Mouse (Mus musculus): ENCODE measurements around the gene Yipf2. TPM values are rescaled to one million over a fixed set of nuclear protein-coding genes. Genes with fewer than 3 reads are reported as not detected.

Yipf2 gene
- polyA plus RNA-seq, 1 experiment from 2014 or later, result 30.2 TPM

GRCm38 (mm10) chr9:21626571-21626970 lies 33.9 kb upstream of the Yipf2 start:
- H3K27me3 ChIP-seq (ENCODE audit: insufficient read depth, low read length), result no peaks in the 10 kb centered on the region
- no peak overlapping the region for H3K9ac ChIP-seq (ENCODE audit: low read depth, low read length)
- no peaks in the 10 kb centered on the region for H3K36me3 ChIP-seq (ENCODE audit: insufficient read depth, low read length)
- H3K9me3 ChIP-seq (replicated peaks; ENCODE audit: low read length), result no peaks in the 10 kb centered on the region
- no peaks in the 10 kb centered on the region for H3K4me1 ChIP-seq (replicated peaks; ENCODE audit: insufficient read depth, low read length)
- no peak overlapping the region for H3K4me2 ChIP-seq (ENCODE audit: low read length)
- H3K4me3 ChIP-seq (replicated peaks; ENCODE audit: low read depth, low read length), result no peak overlapping the region
- ATAC-seq (replicated peaks; ENCODE audit: low FRiP score, low read depth) (no peak), DNase-seq (ENCODE audit: low spot score) (no peak)
- TF ChIP-seq CTCF (IDR thresholded peaks at IDR 0.05; ENCODE audit: low read depth), result peak; percentile 64
- no peak overlapping the region for H3K27ac ChIP-seq

- Histone ChIP-seq H3K9me3 (replicated peaks; ENCODE audit: low read length) (no peaks in the 10 kb centered on the region), H3K4me3 (replicated peaks; ENCODE audit: low read depth, low read length) (no peak overlapping the region), H3K9ac (ENCODE audit: low read depth, low read length) (no peak overlapping the region), H3K27ac (no peak overlapping the region), H3K4me2 (ENCODE audit: low read length) (no peak overlapping the region), H3K36me3 (ENCODE audit: insufficient read depth, low read length) (no peaks in the 10 kb centered on the region), H3K27me3 (ENCODE audit: insufficient read depth, low read length) (no peaks in the 10 kb centered on the region), H3K4me1 (replicated peaks; ENCODE audit: insufficient read depth, low read length) (no peaks in the 10 kb centered on the region)
- no peak for DNase-seq (ENCODE audit: low spot score)
- ATAC-seq (replicated peaks; ENCODE audit: low FRiP score, low read depth), result peak; percentile 57
- 80% methylated on average over 10 of the region's 10 CpGs for WGBS
- no peak for TF ChIP-seq CTCF (IDR thresholded peaks at IDR 0.05; ENCODE audit: low read depth)
These were observed 33.0 kb upstream of the Yipf2 start for GRCm38 (mm10) chr9:21625342-21626339.

DNA sequence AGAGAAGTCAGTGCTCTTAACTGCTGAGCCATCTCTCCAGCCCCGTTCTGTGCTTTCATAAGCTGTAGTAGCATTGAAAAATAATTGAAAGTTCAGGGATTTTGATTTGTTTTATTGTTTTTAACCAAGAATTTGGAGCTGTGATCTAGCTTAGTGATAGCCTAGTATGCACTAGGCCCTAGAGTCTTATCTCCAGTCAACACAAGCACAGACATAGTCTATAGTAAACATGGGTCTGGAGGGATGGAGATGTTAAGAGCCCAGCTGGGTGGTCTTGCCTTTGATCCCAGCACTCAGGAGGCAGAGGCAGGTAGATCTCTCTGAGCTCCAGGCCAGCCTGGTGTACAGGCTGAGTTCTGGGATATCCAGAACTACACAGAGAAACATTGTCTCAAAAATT lies 30.0 kb upstream of the Yipf2 start:
- Histone ChIP-seq H3K4me1 (replicated peaks; ENCODE audit: insufficient read depth, low read length) (peaks cover 5% of the 10 kb centered on the region), H3K27ac (no peak overlapping the region), H3K9ac (ENCODE audit: low read depth, low read length) (no peak overlapping the region), H3K9me3 (replicated peaks; ENCODE audit: low read length) (no peaks in the 10 kb centered on the region), H3K4me2 (ENCODE audit: low read length) (no peak overlapping the region), H3K27me3 (ENCODE audit: insufficient read depth, low read length) (no peaks in the 10 kb centered on the region), H3K36me3 (ENCODE audit: insufficient read depth, low read length) (no peaks in the 10 kb centered on the region), H3K4me3 (replicated peaks; ENCODE audit: low read depth, low read length) (no peak overlapping the region)
- no peak for DNase-seq (ENCODE audit: low spot score)
- no peak for TF ChIP-seq CTCF (IDR thresholded peaks at IDR 0.05; ENCODE audit: low read depth)
- ATAC-seq (replicated peaks; ENCODE audit: low FRiP score, low read depth), result no peak
- WGBS, result 95% methylated on average over 1 of the region's 1 CpGs

DNA sequence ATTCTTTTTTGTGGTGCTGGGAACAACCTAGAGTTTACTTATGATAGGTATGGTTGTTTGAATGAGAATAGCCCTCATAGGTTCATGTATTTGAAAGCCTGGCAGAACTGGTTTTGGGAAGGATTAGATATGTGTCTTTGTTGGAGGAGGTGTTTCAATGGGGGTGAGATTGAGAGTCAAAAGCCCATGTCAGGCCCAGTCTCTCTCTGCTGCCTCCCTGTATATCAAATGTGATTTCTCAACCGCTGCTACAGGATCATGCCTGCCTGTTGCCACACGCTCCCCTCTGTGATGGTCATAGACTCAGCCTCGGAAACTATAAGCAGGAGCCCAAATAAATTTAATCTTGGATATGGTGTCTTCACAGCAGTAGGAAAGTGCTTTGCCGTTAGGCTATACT lies 27.6 kb upstream of the Yipf2 start:
- H3K27me3 ChIP-seq (ENCODE audit: insufficient read depth, low read length), result no peaks in the 10 kb centered on the region
- H3K9ac ChIP-seq (ENCODE audit: low read depth, low read length), result no peak overlapping the region
- ATAC-seq (replicated peaks; ENCODE audit: low FRiP score, low read depth) (no peak), DNase-seq (ENCODE audit: low spot score) (no peak)
- no peak overlapping the region for H3K4me2 ChIP-seq (ENCODE audit: low read length)
- no peaks in the 10 kb centered on the region for H3K9me3 ChIP-seq (replicated peaks; ENCODE audit: low read length)
- H3K4me3 ChIP-seq (replicated peaks; ENCODE audit: low read depth, low read length), result no peak overlapping the region
- no peaks in the 10 kb centered on the region for H3K36me3 ChIP-seq (ENCODE audit: insufficient read depth, low read length)
- 81% methylated on average over 4 of the region's 4 CpGs for WGBS
- peaks cover 10% of the 10 kb centered on the region for H3K4me1 ChIP-seq (replicated peaks; ENCODE audit: insufficient read depth, low read length)
- TF ChIP-seq CTCF (IDR thresholded peaks at IDR 0.05; ENCODE audit: low read depth), result no peak
- no peak overlapping the region for H3K27ac ChIP-seq

GRCm38 (mm10) chr9:21617066-21617465 lies 24.4 kb upstream of the Yipf2 start:
- Histone ChIP-seq H3K9ac (ENCODE audit: low read depth, low read length) (peak overlapping the region; percentile 78), H3K27me3 (ENCODE audit: insufficient read depth, low read length) (no peaks in the 10 kb centered on the region), H3K4me1 (replicated peaks; ENCODE audit: insufficient read depth, low read length) (peaks cover 10% of the 10 kb centered on the region), H3K4me3 (replicated peaks; ENCODE audit: low read depth, low read length) (peak overlapping the region; percentile 71), H3K9me3 (replicated peaks; ENCODE audit: low read length) (no peaks in the 10 kb centered on the region), H3K27ac (peak overlapping the region; percentile 95), H3K36me3 (ENCODE audit: insufficient read depth, low read length) (no peaks in the 10 kb centered on the region), H3K4me2 (ENCODE audit: low read length) (peak overlapping the region; percentile 71)
- DNase-seq (ENCODE audit: low spot score), result peak; percentile 51
- TF ChIP-seq CTCF (IDR thresholded peaks at IDR 0.05; ENCODE audit: low read depth), result no peak
- WGBS, result 6% methylated on average over 10 of the region's 10 CpGs
- ATAC-seq (replicated peaks; ENCODE audit: low FRiP score, low read depth), result no peak

GRCm38 (mm10) chr9:21616232-21616781 lies 23.7 kb upstream of the Yipf2 start:
- peak overlapping the region; percentile 71 for H3K4me2 ChIP-seq (ENCODE audit: low read length)
- peak overlapping the region; percentile 95 for H3K27ac ChIP-seq
- no peaks in the 10 kb centered on the region for H3K9me3 ChIP-seq (replicated peaks; ENCODE audit: low read length)
- DNase-seq (ENCODE audit: low spot score) (peak; percentile 92), ATAC-seq (replicated peaks; ENCODE audit: low FRiP score, low read depth) (peak; percentile 84)
- no peaks in the 10 kb centered on the region for H3K27me3 ChIP-seq (ENCODE audit: insufficient read depth, low read length)
- no peaks in the 10 kb centered on the region for H3K36me3 ChIP-seq (ENCODE audit: insufficient read depth, low read length)
- peak overlapping the region; percentile 78 for H3K9ac ChIP-seq (ENCODE audit: low read depth, low read length)
- 0% methylated on average over 53 of the region's 57 CpGs for WGBS
- TF ChIP-seq CTCF (IDR thresholded peaks at IDR 0.05; ENCODE audit: low read depth), result no peak
- peak overlapping the region; percentile 71 for H3K4me3 ChIP-seq (replicated peaks; ENCODE audit: low read depth, low read length)
- peaks cover 10% of the 10 kb centered on the region for H3K4me1 ChIP-seq (replicated peaks; ENCODE audit: insufficient read depth, low read length)
